Mouse (Mus musculus): Measurements from ENCODE around the gene Cabp2.

The Cabp2 gene

GRCm38 (mm10) chr19:4082219-4082965 is 1.0 kb downstream of the Cabp2 start:
- DNase-seq (ENCODE audit: low spot score in 2 of 2), result no peak

- DNase-seq (ENCODE audit: low spot score in 2 of 2), result no peak
These were observed 1.9 kb downstream of the Cabp2 start for GRCm38 (mm10) chr19:4083316-4083715.

- no peak for DNase-seq (ENCODE audit: low spot score in 2 of 2)
These were observed 2.4 kb downstream of the Cabp2 start for GRCm38 (mm10) chr19:4083826-4084225.

GRCm38 (mm10) chr19:4084984-4085383 is 3.6 kb downstream of the Cabp2 start:
- DNase-seq (ENCODE audit: low spot score in 2 of 2), result no peak

GRCm38 (mm10) chr19:4086156-4086555 is 4.8 kb downstream of the Cabp2 start:
- DNase-seq (ENCODE audit: low spot score in 2 of 2), result no peak

- DNase-seq (ENCODE audit: low spot score in 2 of 2), result no peak
These were observed 5.7 kb downstream of the Cabp2 start for GRCm38 (mm10) chr19:4087090-4087489.

- no peak for DNase-seq (ENCODE audit: low spot score in 2 of 2)
These were observed 6.8 kb downstream of the Cabp2 start for GRCm38 (mm10) chr19:4088146-4088545.

- DNase-seq (ENCODE audit: low spot score in 2 of 2), result no peak
These were observed 7.8 kb downstream of the Cabp2 start for GRCm38 (mm10) chr19:4089128-4089527.

GRCm38 (mm10) chr19:4090446-4090845 is 9.1 kb downstream of the Cabp2 start:
- no peak for DNase-seq (ENCODE audit: low spot score in 2 of 2)

GRCm38 (mm10) chr19:4091383-4091782 is 10.0 kb downstream of the Cabp2 start:
- no peak for DNase-seq (ENCODE audit: low spot score in 2 of 2)

GRCm38 (mm10) chr19:4092750-4093149 is 11.4 kb downstream of the Cabp2 start:
- DNase-seq (ENCODE audit: low spot score in 2 of 2), result no peak

- no peak for DNase-seq (ENCODE audit: low spot score in 2 of 2)
These were observed 12.4 kb downstream of the Cabp2 start for GRCm38 (mm10) chr19:4093772-4094171.

GRCm38 (mm10) chr19:4094348-4094747 is 13.0 kb downstream of the Cabp2 start:
- DNase-seq (ENCODE audit: low spot score in 2 of 2), result no peak

- DNase-seq (ENCODE audit: low spot score in 2 of 2), result no peak
These were observed 13.5 kb downstream of the Cabp2 start for GRCm38 (mm10) chr19:4094774-4095303.

- DNase-seq (ENCODE audit: low spot score in 2 of 2), result no peak
These were observed 14.4 kb downstream of the Cabp2 start for GRCm38 (mm10) chr19:4095802-4096201.

- DNase-seq (ENCODE audit: low spot score in 2 of 2), result peak; percentile 99
These were observed 15.5 kb downstream of the Cabp2 start, which contains the start of gene Cdk2ap2 for GRCm38 (mm10) chr19:4096642-4097440. Gene Cdk2ap2 (plus strand): TSS chr19:4097182.

GRCm38 (mm10) chr19:4097441-4097825 is 16.1 kb downstream of the Cabp2 start:
- peak; percentile 72 to 80 for DNase-seq (ENCODE audit: low spot score in 2 of 2)

GRCm38 (mm10) chr19:4098426-4098825 is 17.0 kb downstream of the Cabp2 start:
- DNase-seq (ENCODE audit: low spot score in 2 of 2), result no peak

GRCm38 (mm10) chr19:4099056-4099455 is 17.7 kb downstream of the Cabp2 start:
- peak; percentile 91 to 96 for DNase-seq (ENCODE audit: low spot score in 2 of 2)

GRCm38 (mm10) chr19:4099837-4100717 is 18.7 kb downstream of the Cabp2 start, which contains the start of gene Pitpnm1:
Gene Pitpnm1 (plus strand): TSS chr19:4099998.
- peak; percentile 78 to 81 for DNase-seq (ENCODE audit: low spot score in 2 of 2)

GRCm38 (mm10) chr19:4100718-4101261 is 19.4 kb downstream of the Cabp2 start:
- DNase-seq (ENCODE audit: low spot score in 2 of 2), result no peak
